Mouse (Mus musculus) limb, embryonic 13.5 days (tissue): ENCODE measurements around the gene Dapk3. TPM values are rescaled to one million over a fixed set of nuclear protein-coding genes. Genes with fewer than 3 reads are reported as not detected.
"Not testable (repeated sequence)": the region's sequence is repeated elsewhere in the genome, so short reads cannot be mapped to it uniquely, and the experiment has no call there.

Experiments
- ATAC-seq: fragments of 200-750 bp; cut with Nextera tagmentation; 2 replicates; pipeline ENCODE4 v1.8.0; 2017; ENCODE audit warnings: low read depth, moderate number of reproducible peaks, moderate TSS enrichment; ENCODE audit not compliant: low FRiP score
- H3K27ac ChIP-seq: fragments of 300-500 bp; sonication (generic); 2 replicates; pipeline ENCODE4 v1.5.1; 2015; ENCODE audit warnings: inconsistent platforms, mild to moderate bottlenecking, moderate library complexity
- H3K27me3 ChIP-seq: fragments of 300-500 bp; sonication (generic); 2 replicates; pipeline ENCODE4 v1.6.1; 2015; ENCODE audit warnings: mild to moderate bottlenecking, inconsistent platforms
- H3K36me3 ChIP-seq: fragments of 300-500 bp; sonication (generic); 2 replicates; pipeline ENCODE4 v1.6.1; 2015; ENCODE audit warnings: inconsistent platforms, mild to moderate bottlenecking, moderate library complexity
- H3K4me1 ChIP-seq: fragments of 300-500 bp; sonication (generic); 2 replicates; pipeline ENCODE4 v1.6.1; 2015; ENCODE audit warnings: inconsistent platforms
- H3K4me2 ChIP-seq: fragments of 300-500 bp; sonication (generic); replicated peaks from 2 replicates; pipeline ENCODE4 v1.6.1; 2015; ENCODE audit warnings: inconsistent platforms, mild to moderate bottlenecking, moderate library complexity
- H3K4me3 ChIP-seq: fragments of 300-500 bp; sonication (generic); 2 replicates; pipeline ENCODE4 v1.5.1; 2015; ENCODE audit warnings: moderate library complexity, mild to moderate bottlenecking, inconsistent platforms
- H3K9ac ChIP-seq: fragments of 300-500 bp; sonication (generic); 2 replicates; pipeline ENCODE4 v1.6.1; 2015; ENCODE audit warnings: mild to moderate bottlenecking, inconsistent platforms
- H3K9me3 ChIP-seq: fragments of 300-500 bp; sonication (generic); 2 replicates; pipeline ENCODE4 v1.6.1; 2016; ENCODE audit warnings: inconsistent platforms
- WGBS: fragments of 180-500 bp; shearing (Covaris S2); methylation state at CpG from one replicate; pipeline ENCODE4 v1.1.7; 2015; 5-methylcytosine and 5-hydroxymethylcytosine counted together
- polyA plus RNA-seq: library from polyadenylated mRNA; unstranded; fragments of >200 nt; fragmentation: Nextera tagmentation; extraction: Ambion mirVana; gene quantifications from 2 replicates; pipeline ENCODE4 v1.2.1, GENCODE M21; 2015

The Dapk3 gene
- polyA plus RNA-seq, 1 experiment from 2014 or later = 53.4 TPM

GRCm38 (mm10) chr10:81217964-81218363 is 35.2 kb downstream of the Dapk3 start:
- no peak overlapping the region for H3K4me2 ChIP-seq
- no peak overlapping the region for H3K4me3 ChIP-seq
- ATAC-seq = no peak
- no peak overlapping the region for H3K9ac ChIP-seq
- no peaks in the 10 kb centered on the region for H3K9me3 ChIP-seq
- H3K4me1 ChIP-seq = no peaks in the 10 kb centered on the region
- no peaks in the 10 kb centered on the region for H3K36me3 ChIP-seq
- whole genome bisulfite sequencing = 39% methylated on average over 7 of the region's 7 CpGs
- H3K27me3 ChIP-seq = peaks cover 10% of the 10 kb centered on the region; the same call in 1 of the 2 replicates
- H3K27ac ChIP-seq = no peak overlapping the region

GRCm38 (mm10) chr10:81221402-81222015 is 38.7 kb downstream of the Dapk3 start:
- no peak overlapping the region for H3K9ac ChIP-seq
- no peak overlapping the region for H3K4me2 ChIP-seq
- 88% methylated on average over 5 of the region's 5 CpGs for WGBS
- no peaks in the 10 kb centered on the region for H3K4me1 ChIP-seq
- H3K4me3 ChIP-seq = no peak overlapping the region
- H3K9me3 ChIP-seq = no peaks in the 10 kb centered on the region
- no peak overlapping the region for H3K27ac ChIP-seq
- H3K36me3 ChIP-seq = no peaks in the 10 kb centered on the region
- H3K27me3 ChIP-seq = peaks cover 10% of the 10 kb centered on the region; the same call in 1 of the 2 replicates
- ATAC-seq = no peak

- not testable (repeated sequence) for H3K4me2 ChIP-seq, H3K9me3 ChIP-seq, H3K36me3 ChIP-seq, H3K4me3 ChIP-seq, H3K4me1 ChIP-seq, ATAC-seq, H3K9ac ChIP-seq, H3K27ac ChIP-seq
- WGBS = 48% methylated on average over 2 of the region's 2 CpGs
- peaks cover 22% of the 10 kb centered on the region for H3K27me3 ChIP-seq
These were observed 40.9 kb downstream of the Dapk3 start for GRCm38 (mm10) chr10:81223731-81224130.

- Histone ChIP-seq H3K9ac (peak overlapping the region; percentile 39; the same call in 1 of the 2 replicates), H3K9me3 (no peaks in the 10 kb centered on the region), H3K36me3 (no peaks in the 10 kb centered on the region), H3K27ac (no peak overlapping the region), H3K4me3 (peak overlapping the region; percentile 20), H3K4me2 (peak overlapping the region; percentile 50), H3K4me1 (peaks cover 15% of the 10 kb centered on the region), H3K27me3 (peaks cover 53% of the 10 kb centered on the region)
- 13% methylated on average over 20 of the region's 20 CpGs for WGBS
- ATAC-seq = no peak
These were observed 47.1 kb downstream of the Dapk3 start for GRCm38 (mm10) chr10:81229735-81230437.

GRCm38 (mm10) chr10:81230438-81231332 is 47.9 kb downstream of the Dapk3 start, which contains the start of gene Atcay:
Gene Atcay (minus strand): TSS chr10:81230833.
- no peak for ATAC-seq
- peaks cover 53% of the 10 kb centered on the region for H3K27me3 ChIP-seq
- peak within 1 kb of the TSS; percentile 50 for H3K4me2 ChIP-seq
- no peak within 1 kb of the TSS for H3K27ac ChIP-seq
- peaks cover 15% of the 10 kb centered on the region for H3K4me1 ChIP-seq
- WGBS = 9% methylated on average over 27 of the region's 27 CpGs
- H3K4me3 ChIP-seq = peak within 1 kb of the TSS; percentile 20
- peak within 1 kb of the TSS; percentile 39; the same call in 1 of the 2 replicates for H3K9ac ChIP-seq
- H3K36me3 ChIP-seq = no peaks in the 10 kb centered on the region
- no peaks in the 10 kb centered on the region for H3K9me3 ChIP-seq

- Histone ChIP-seq H3K4me3 (peak overlapping the region; percentile 18; the same call in 1 of the 2 replicates), H3K36me3 (no peaks in the 10 kb centered on the region), H3K4me2 (no peak overlapping the region), H3K27me3 (peaks cover 53% of the 10 kb centered on the region), H3K4me1 (peaks cover 15% of the 10 kb centered on the region), H3K27ac (no peak overlapping the region), H3K9me3 (no peaks in the 10 kb centered on the region), H3K9ac (no peak overlapping the region)
- ATAC-seq = no peak
- WGBS = 57% methylated on average over 7 of the region's 7 CpGs
These were observed 48.6 kb downstream of the Dapk3 start for GRCm38 (mm10) chr10:81231436-81231835.

GRCm38 (mm10) chr10:81232580-81233225 is 49.9 kb downstream of the Dapk3 start, which contains the start of gene Zfr2:
Gene Zfr2 (plus strand): TSS chr10:81233155.
- no peaks in the 10 kb centered on the region for H3K9me3 ChIP-seq
- peaks cover 20% of the 10 kb centered on the region for H3K4me1 ChIP-seq
- peak within 1 kb of the TSS; percentile 80 for H3K9ac ChIP-seq
- ATAC-seq = peak; percentile 70
- no peak within 1 kb of the TSS for H3K27ac ChIP-seq
- no peaks in the 10 kb centered on the region for H3K36me3 ChIP-seq
- 9% methylated on average over 29 of the region's 29 CpGs for WGBS
- H3K27me3 ChIP-seq = peaks cover 62% of the 10 kb centered on the region
- H3K4me2 ChIP-seq = peak within 1 kb of the TSS; percentile 80
- H3K4me3 ChIP-seq = peak within 1 kb of the TSS; percentile 74

GRCm38 (mm10) chr10:81233226-81233585 is 50.4 kb downstream of the Dapk3 start:
- under 1% methylated on average over 23 of the region's 28 CpGs for WGBS
- Histone ChIP-seq H3K4me1 (peaks cover 22% of the 10 kb centered on the region), H3K9me3 (no peaks in the 10 kb centered on the region), H3K4me3 (peak overlapping the region; percentile 74), H3K36me3 (no peaks in the 10 kb centered on the region), H3K27ac (no peak overlapping the region), H3K9ac (peak overlapping the region; percentile 80), H3K4me2 (peak overlapping the region; percentile 80), H3K27me3 (peaks cover 62% of the 10 kb centered on the region)
- no peak; the same call in none of the 2 replicates for ATAC-seq

- Histone ChIP-seq H3K4me2 (peak overlapping the region; percentile 80), H3K36me3 (no peaks in the 10 kb centered on the region), H3K27ac (no peak overlapping the region), H3K4me1 (peaks cover 22% of the 10 kb centered on the region), H3K27me3 (peaks cover 61% of the 10 kb centered on the region), H3K9ac (no peak overlapping the region), H3K9me3 (no peaks in the 10 kb centered on the region), H3K4me3 (no peak overlapping the region)
- no peak for ATAC-seq
- WGBS = 78% methylated on average over 6 of the region's 6 CpGs
These were observed 51.4 kb downstream of the Dapk3 start for GRCm38 (mm10) chr10:81234206-81234605.

GRCm38 (mm10) chr10:81236471-81237268 is 53.9 kb downstream of the Dapk3 start:
- H3K27ac ChIP-seq = no peak overlapping the region
- H3K9me3 ChIP-seq = no peaks in the 10 kb centered on the region
- H3K36me3 ChIP-seq = peaks cover 5% of the 10 kb centered on the region
- ATAC-seq = no peak
- no peak overlapping the region for H3K4me2 ChIP-seq
- peaks cover 61% of the 10 kb centered on the region for H3K27me3 ChIP-seq
- H3K4me1 ChIP-seq = peaks cover 24% of the 10 kb centered on the region
- H3K4me3 ChIP-seq = no peak overlapping the region
- 86% methylated on average over 12 of the region's 12 CpGs for WGBS
- H3K9ac ChIP-seq = no peak overlapping the region

GRCm38 (mm10) chr10:81238618-81239017 is 55.8 kb downstream of the Dapk3 start:
- Histone ChIP-seq H3K9me3 (no peaks in the 10 kb centered on the region), H3K36me3 (peaks cover 5% of the 10 kb centered on the region), H3K27ac (no peak overlapping the region), H3K4me1 (peaks cover 20% of the 10 kb centered on the region), H3K27me3 (peaks cover 65% of the 10 kb centered on the region), H3K4me3 (no peak overlapping the region), H3K4me2 (no peak overlapping the region), H3K9ac (no peak overlapping the region)
- ATAC-seq = no peak
- 69% methylated on average over 2 of the region's 2 CpGs for WGBS
